Mouse (Mus musculus): ENCODE results near the gene Gstt2.

DNA sequence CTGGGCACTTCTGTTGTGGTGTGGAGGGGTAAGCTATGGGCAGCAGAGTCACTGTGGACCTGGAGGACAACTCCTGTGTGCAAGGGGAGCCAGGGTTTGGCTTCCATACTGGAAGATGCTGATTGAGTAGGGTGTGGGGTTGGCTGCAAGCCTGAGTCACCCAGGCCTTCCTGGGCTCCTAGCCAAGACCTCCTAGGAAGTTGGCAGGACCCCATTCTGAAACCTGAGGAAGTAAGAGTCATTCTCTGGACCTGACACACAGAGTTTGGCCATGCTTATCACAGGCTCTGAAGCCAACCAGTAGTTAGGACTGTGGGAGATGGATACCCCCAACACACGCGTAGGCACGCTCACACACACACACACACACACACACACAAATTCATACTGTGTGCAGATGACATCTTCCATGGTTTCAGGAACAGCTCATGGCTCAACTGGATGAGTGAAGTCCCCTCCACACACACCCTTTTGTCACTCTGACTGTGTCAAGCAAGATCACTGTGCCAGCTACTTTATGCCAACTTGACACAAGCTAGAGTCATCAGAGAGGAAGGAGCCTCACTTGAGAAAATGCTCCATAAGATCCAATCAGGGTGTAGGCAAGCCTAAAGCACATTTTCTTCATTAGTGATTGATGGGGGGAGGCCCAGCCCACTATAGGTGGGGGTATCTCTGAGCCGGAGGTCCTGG is 9.4 kb downstream of the Gstt2 start:
- no peak for TF ChIP-seq CTCF (IDR thresholded peaks at IDR 0.05; ENCODE audit: extremely low read depth, insufficient read depth, insufficient read length, insufficient replicate concordance)
- no peak for TF ChIP-seq POLR2A (IDR thresholded peaks at IDR 0.05; ENCODE audit: low read depth, low read length)
